Mouse (Mus musculus): ENCODE results near the gene 2810459M11Rik. TPM values are rescaled to one million over a fixed set of nuclear protein-coding genes. Genes with fewer than 3 reads are reported as not detected.

Gene 2810459M11Rik
- polyA plus RNA-seq, 1 experiment from 2014 or later = 0.68 TPM

- H3K9ac ChIP-seq (ENCODE audit: low read length) = no peak overlapping the region
- H3K36me3 ChIP-seq (ENCODE audit: control insufficient read depth, insufficient read depth, low read length) = no peaks in the 10 kb centered on the region
- no peak overlapping the region for H3K27ac ChIP-seq (ENCODE audit: low read depth, low read length)
- 0 out of 2 replicates have a peak, but pooled peaks cover 4% of the 10 kb centered on the region for H3K4me1 ChIP-seq (ENCODE audit: control insufficient read depth, insufficient read depth, low read length)
- no peak for DNase-seq (ENCODE audit: low spot score)
- ATAC-seq (ENCODE audit: insufficient read depth, low FRiP score, low TSS enrichment) = no peak; the same call in 1 of the 2 replicates
- no peaks in the 10 kb centered on the region for H3K9me3 ChIP-seq (ENCODE audit: control insufficient read depth, low read length)
- peak overlapping the region; percentile 94 for H3K4me2 ChIP-seq (ENCODE audit: low read depth)
- peaks cover 32% of the 10 kb centered on the region for H3K27me3 ChIP-seq (ENCODE audit: control insufficient read depth, insufficient read depth, low read length)
- WGBS = 8% methylated on average over 24 of the region's 24 CpGs
- H3K4me3 ChIP-seq (ENCODE audit: low read depth, low read length) = peak overlapping the region; percentile 54
Measured at GRCm38 (mm10) chr1:86046833-86047563, 1.3 kb downstream of the 2810459M11Rik start.

- H3K4me2 ChIP-seq (ENCODE audit: low read depth) = no peak overlapping the region
- no peaks in the 10 kb centered on the region for H3K9me3 ChIP-seq (ENCODE audit: control insufficient read depth, low read length)
- H3K36me3 ChIP-seq (ENCODE audit: control insufficient read depth, insufficient read depth, low read length) = no peaks in the 10 kb centered on the region
- H3K9ac ChIP-seq (ENCODE audit: low read length) = no peak overlapping the region
- H3K27ac ChIP-seq (ENCODE audit: low read depth, low read length) = no peak overlapping the region
- no peak overlapping the region for H3K4me3 ChIP-seq (ENCODE audit: low read depth, low read length)
- no peak for ATAC-seq (ENCODE audit: insufficient read depth, low FRiP score, low TSS enrichment)
- H3K27me3 ChIP-seq (ENCODE audit: control insufficient read depth, insufficient read depth, low read length) = peaks cover 32% of the 10 kb centered on the region
- 83% methylated on average over 4 of the region's 4 CpGs for WGBS
- 0 out of 2 replicates have a peak, but pooled peaks cover 4% of the 10 kb centered on the region for H3K4me1 ChIP-seq (ENCODE audit: control insufficient read depth, insufficient read depth, low read length)
- no peak for DNase-seq (ENCODE audit: low spot score)
Measured at GRCm38 (mm10) chr1:86048231-86048630, 2.6 kb downstream of the 2810459M11Rik start.

- DNase-seq (ENCODE audit: low spot score) (no peak), ATAC-seq (ENCODE audit: insufficient read depth, low FRiP score, low TSS enrichment) (no peak)
- H3K4me2 ChIP-seq (ENCODE audit: low read depth) = no peak overlapping the region
- H3K4me1 ChIP-seq (ENCODE audit: control insufficient read depth, insufficient read depth, low read length) = 0 out of 2 replicates have a peak, but pooled peaks cover 4% of the 10 kb centered on the region
- 83% methylated on average over 3 of the region's 3 CpGs for WGBS
- no peaks in the 10 kb centered on the region for H3K9me3 ChIP-seq (ENCODE audit: control insufficient read depth, low read length)
- H3K9ac ChIP-seq (ENCODE audit: low read length) = no peak overlapping the region
- H3K27ac ChIP-seq (ENCODE audit: low read depth, low read length) = no peak overlapping the region
- H3K36me3 ChIP-seq (ENCODE audit: control insufficient read depth, insufficient read depth, low read length) = no peaks in the 10 kb centered on the region
- peaks cover 32% of the 10 kb centered on the region for H3K27me3 ChIP-seq (ENCODE audit: control insufficient read depth, insufficient read depth, low read length)
- H3K4me3 ChIP-seq (ENCODE audit: low read depth, low read length) = no peak overlapping the region
Measured at GRCm38 (mm10) chr1:86048744-86049143, 3.1 kb downstream of the 2810459M11Rik start.

- no peak for DNase-seq (ENCODE audit: low spot score)
- H3K36me3 ChIP-seq (ENCODE audit: control insufficient read depth, insufficient read depth, low read length) = no peaks in the 10 kb centered on the region
- ATAC-seq (ENCODE audit: insufficient read depth, low FRiP score, low TSS enrichment) = no peak
- no peaks in the 10 kb centered on the region for H3K9me3 ChIP-seq (ENCODE audit: control insufficient read depth, low read length)
- WGBS = 90% methylated on average over 12 of the region's 12 CpGs
- H3K4me1 ChIP-seq (ENCODE audit: control insufficient read depth, insufficient read depth, low read length) = no peaks in the 10 kb centered on the region
- no peaks in the 10 kb centered on the region for H3K27me3 ChIP-seq (ENCODE audit: control insufficient read depth, insufficient read depth, low read length)
- no peak overlapping the region for H3K27ac ChIP-seq (ENCODE audit: low read depth, low read length)
- no peak overlapping the region for H3K4me2 ChIP-seq (ENCODE audit: low read depth)
- H3K9ac ChIP-seq (ENCODE audit: low read length) = no peak overlapping the region
- no peak overlapping the region for H3K4me3 ChIP-seq (ENCODE audit: low read depth, low read length)
Measured at GRCm38 (mm10) chr1:86053198-86053921, 7.7 kb downstream of the 2810459M11Rik start.

- Histone ChIP-seq H3K4me2 (ENCODE audit: low read depth) (no peak overlapping the region), H3K4me1 (ENCODE audit: control insufficient read depth, insufficient read depth, low read length) (no peaks in the 10 kb centered on the region), H3K36me3 (ENCODE audit: control insufficient read depth, insufficient read depth, low read length) (no peaks in the 10 kb centered on the region), H3K27me3 (ENCODE audit: control insufficient read depth, insufficient read depth, low read length) (no peaks in the 10 kb centered on the region), H3K4me3 (ENCODE audit: low read depth, low read length) (no peak overlapping the region), H3K27ac (ENCODE audit: low read depth, low read length) (no peak overlapping the region), H3K9me3 (ENCODE audit: control insufficient read depth, low read length) (no peaks in the 10 kb centered on the region), H3K9ac (ENCODE audit: low read length) (no peak overlapping the region)
- WGBS = 38% methylated on average over 3 of the region's 3 CpGs
- ATAC-seq (ENCODE audit: insufficient read depth, low FRiP score, low TSS enrichment) (no peak), DNase-seq (ENCODE audit: low spot score) (no peak)
Measured at GRCm38 (mm10) chr1:86054943-86055342, 9.3 kb downstream of the 2810459M11Rik start.

GRCm38 (mm10) chr1:86056284-86056683 is 10.6 kb downstream of the 2810459M11Rik start:
- ATAC-seq (ENCODE audit: insufficient read depth, low FRiP score, low TSS enrichment) (no peak), DNase-seq (ENCODE audit: low spot score) (no peak)
- no peaks in the 10 kb centered on the region for H3K36me3 ChIP-seq (ENCODE audit: control insufficient read depth, insufficient read depth, low read length)
- no peak overlapping the region for H3K27ac ChIP-seq (ENCODE audit: low read depth, low read length)
- no peaks in the 10 kb centered on the region for H3K4me1 ChIP-seq (ENCODE audit: control insufficient read depth, insufficient read depth, low read length)
- H3K9ac ChIP-seq (ENCODE audit: low read length) = no peak overlapping the region
- no peaks in the 10 kb centered on the region for H3K27me3 ChIP-seq (ENCODE audit: control insufficient read depth, insufficient read depth, low read length)
- H3K4me3 ChIP-seq (ENCODE audit: low read depth, low read length) = no peak overlapping the region
- H3K9me3 ChIP-seq (ENCODE audit: control insufficient read depth, low read length) = no peaks in the 10 kb centered on the region
- no peak overlapping the region for H3K4me2 ChIP-seq (ENCODE audit: low read depth)
- 93% methylated on average over 4 of the region's 4 CpGs for WGBS

- Histone ChIP-seq H3K4me1 (ENCODE audit: control insufficient read depth, insufficient read depth, low read length) (no peaks in the 10 kb centered on the region), H3K9me3 (ENCODE audit: control insufficient read depth, low read length) (no peaks in the 10 kb centered on the region), H3K9ac (ENCODE audit: low read length) (peak overlapping the region; percentile 52), H3K4me3 (ENCODE audit: low read depth, low read length) (0 out of 2 replicates have a peak overlapping the region, but pooled peaks have one; percentile 23), H3K27me3 (ENCODE audit: control insufficient read depth, insufficient read depth, low read length) (no peaks in the 10 kb centered on the region), H3K4me2 (ENCODE audit: low read depth) (peak overlapping the region; percentile 44), H3K36me3 (ENCODE audit: control insufficient read depth, insufficient read depth, low read length) (no peaks in the 10 kb centered on the region), H3K27ac (ENCODE audit: low read depth, low read length) (no peak overlapping the region)
- ATAC-seq (ENCODE audit: insufficient read depth, low FRiP score, low TSS enrichment) = peak; percentile 82
- peak; percentile 93 for DNase-seq (ENCODE audit: low spot score)
- WGBS = 14% methylated on average over 21 of the region's 21 CpGs
Measured at GRCm38 (mm10) chr1:86058856-86059769, 13.4 kb downstream of the 2810459M11Rik start.

GRCm38 (mm10) chr1:86062523-86062922 is 16.9 kb downstream of the 2810459M11Rik start:
- no peaks in the 10 kb centered on the region for H3K36me3 ChIP-seq (ENCODE audit: control insufficient read depth, insufficient read depth, low read length)
- ATAC-seq (ENCODE audit: insufficient read depth, low FRiP score, low TSS enrichment) (no peak), DNase-seq (ENCODE audit: low spot score) (no peak)
- no peaks in the 10 kb centered on the region for H3K9me3 ChIP-seq (ENCODE audit: control insufficient read depth, low read length)
- no peak overlapping the region for H3K4me3 ChIP-seq (ENCODE audit: low read depth, low read length)
- 89% methylated on average over 6 of the region's 6 CpGs for WGBS
- no peak overlapping the region for H3K27ac ChIP-seq (ENCODE audit: low read depth, low read length)
- H3K4me1 ChIP-seq (ENCODE audit: control insufficient read depth, insufficient read depth, low read length) = peaks cover 5% of the 10 kb centered on the region; the same call in 1 of the 2 replicates
- H3K27me3 ChIP-seq (ENCODE audit: control insufficient read depth, insufficient read depth, low read length) = no peaks in the 10 kb centered on the region
- no peak overlapping the region for H3K9ac ChIP-seq (ENCODE audit: low read length)
- H3K4me2 ChIP-seq (ENCODE audit: low read depth) = no peak overlapping the region

Data from neural tube, embryonic 11.5 days (tissue).